Mouse (Mus musculus) G1E (cell line): ENCODE measurements around the gene Gtf2a1l.

Experiments used
- CTCF ChIP-seq: IDR thresholded peaks from 2 replicates; pipeline ENCODE4 v1.5.1; 2012; ENCODE audit warnings: low read depth, low read length, inconsistent platforms, mixed read lengths
- GATA1 ChIP-seq: IDR thresholded peaks from 2 replicates; pipeline ENCODE4 v1.6.1; 2012; ENCODE audit warnings: borderline replicate concordance, low read length, inconsistent platforms, mixed read lengths
- TAL1 ChIP-seq: conservative IDR thresholded peaks from 2 replicates; pipeline ENCODE4 v1.6.1; 2012; ENCODE audit warnings: low read depth, low read length, inconsistent platforms, mixed read lengths

- TF ChIP-seq CTCF (no peak), GATA1 (no peak), TAL1 (no peak)
These were observed 34.7 kb downstream of the Gtf2a1l start for GRCm38 (mm10) chr17:88703112-88703511.
